Mouse (Mus musculus) embryonic stem cell, embryonic (primary cell): ENCODE data around the gene Hdac4.

Source experiments
- CTCF ChIA-PET, 4 experiments: fragments of 300-600 bp in 2 of 4; fragments of 350-600 bp in 2 of 4; sonication (Branson Sonifier 250); formaldehyde crosslinking; loops; one replicate each; lab custom pipeline; 2022; ENCODE audit warnings: inconsistent platforms in 2 of 4; lab: Charles Lee
- POLR2A ChIA-PET, 4 experiments: fragments of 300-600 bp in 2 of 4; fragments of 350-600 bp in 2 of 4; sonication (Branson Sonifier 250); formaldehyde crosslinking; loops; one replicate each; lab custom pipeline; 2022; ENCODE audit warnings: antibody characterized with exemption in 4 of 4, inconsistent platforms in 1 of 4; lab: Charles Lee

Gene Hdac4

GRCm38 (mm10) chr1:92148527-92148926 is 47.0 kb downstream of the Hdac4 start:
- ChIA-PET CTCF (interaction anchor here in 1 of 4 experiments (0.9 kb wide), 1 partner anchor 10 kb away, joined by 3 read pairs; no protein-coding TSS in a partner anchor), POLR2A (interaction anchor here in 3 of 4 experiments (0.5 to 2.0 kb wide), 4 partner anchors 10 to 29 kb away, joined by 3 to 6 read pairs (median 4); no protein-coding TSS in a partner anchor)

GRCm38 (mm10) chr1:92144868-92145534 is 50.5 kb downstream of the Hdac4 start:
- CTCF ChIA-PET: no interaction called here

GRCm38 (mm10) chr1:92143331-92143895 is 52.1 kb downstream of the Hdac4 start:
- ChIA-PET POLR2A (interaction anchor here in 3 of 4 experiments (0.5 to 1.4 kb wide), 5 partner anchors 8 to 330 kb away, joined by 3 to 4 read pairs (median 3); no protein-coding TSS in a partner anchor), CTCF (interaction anchor here in 1 of 4 experiments (0.7 to 1.1 kb wide), 2 partner anchors 9 to 13 kb away, joined by 3 to 4 read pairs; no protein-coding TSS in a partner anchor)

More at GRCm38 (mm10) chr1:92144868-92145534, 50.5 kb downstream of the Hdac4 start:
- POLR2A ChIA-PET: interaction anchor here in 1 of 4 experiments (1.2 to 1.3 kb wide), 2 partner anchors 12 to 62 kb away, joined by 3 to 5 read pairs; no protein-coding TSS in a partner anchor

GRCm38 (mm10) chr1:92142793-92143192 is 52.7 kb downstream of the Hdac4 start:
- CTCF ChIA-PET: no interaction called here

GRCm38 (mm10) chr1:92139001-92139400 is 56.5 kb downstream of the Hdac4 start:
- POLR2A ChIA-PET: interaction anchor here in 2 of 4 experiments (0.8 to 1.0 kb wide), 2 partner anchors 11 to 39 kb away, joined by 3 to 4 read pairs; no protein-coding TSS in a partner anchor
- CTCF ChIA-PET: interaction anchor here in 1 of 4 experiments (1.0 kb wide), 1 partner anchor 10 kb away, joined by 3 read pairs; no protein-coding TSS in a partner anchor

More at GRCm38 (mm10) chr1:92142793-92143192, 52.7 kb downstream of the Hdac4 start:
- POLR2A ChIA-PET: interaction anchor here in 2 of 4 experiments (0.8 to 1.4 kb wide), 4 partner anchors 8 to 330 kb away, joined by 3 to 4 read pairs (median 3); no protein-coding TSS in a partner anchor

GRCm38 (mm10) chr1:92137136-92137848 is 58.2 kb downstream of the Hdac4 start:
- CTCF ChIA-PET: no interaction called here
- POLR2A ChIA-PET: interaction anchor here in 2 of 4 experiments (1.1 to 1.7 kb wide), 3 partner anchors 10 kb away, joined by 3 to 8 read pairs (median 3); no protein-coding TSS in a partner anchor

GRCm38 (mm10) chr1:92136362-92136761 is 59.1 kb downstream of the Hdac4 start:
- ChIA-PET CTCF (no interaction called here), POLR2A (interaction anchor here in 2 of 4 experiments (1.0 to 1.3 kb wide), 3 partner anchors 9 to 32 kb away, joined by 3 read pairs; no protein-coding TSS in a partner anchor)

- ChIA-PET POLR2A (interaction anchor here in 1 of 4 experiments (0.7 to 1.2 kb wide), 2 partner anchors 14 to 15 kb away, joined by 4 to 5 read pairs; no protein-coding TSS in a partner anchor), CTCF (interaction anchor here in 1 of 4 experiments (0.6 kb wide), 1 partner anchor 10 kb away, joined by 3 read pairs; no protein-coding TSS in a partner anchor)
These were observed 63.3 kb downstream of the Hdac4 start for GRCm38 (mm10) chr1:92132181-92132580.

- ChIA-PET CTCF (no interaction called here), POLR2A (interaction anchor here in 2 of 4 experiments (0.8 to 1.2 kb wide), 2 partner anchors 110 to 170 kb away, joined by 3 to 4 read pairs; no protein-coding TSS in a partner anchor)
These were observed 64.9 kb downstream of the Hdac4 start for GRCm38 (mm10) chr1:92130470-92131100.

- POLR2A ChIA-PET: interaction anchor here in 2 of 4 experiments (0.9 to 1.6 kb wide), 3 partner anchors 17 to 171 kb away, joined by 3 to 4 read pairs (median 4); no protein-coding TSS in a partner anchor
These were observed 65.7 kb downstream of the Hdac4 start for GRCm38 (mm10) chr1:92129751-92130150.

GRCm38 (mm10) chr1:92127785-92128184 is 67.7 kb downstream of the Hdac4 start:
- CTCF ChIA-PET: interaction anchor here in 1 of 4 experiments (0.6 kb wide), 1 partner anchor 567 kb away, joined by 3 read pairs; no protein-coding TSS in a partner anchor
- POLR2A ChIA-PET: interaction anchor here in 3 of 4 experiments (1.0 to 2.3 kb wide), 9 partner anchors 9 to 200 kb away, joined by 3 to 8 read pairs (median 3); no protein-coding TSS in a partner anchor

More at GRCm38 (mm10) chr1:92129751-92130150, 65.7 kb downstream of the Hdac4 start:
- CTCF ChIA-PET: interaction anchor here in 1 of 4 experiments (0.7 kb wide), 1 partner anchor 15 kb away, joined by 3 read pairs; no protein-coding TSS in a partner anchor

GRCm38 (mm10) chr1:92127366-92127765 is 68.1 kb downstream of the Hdac4 start:
- ChIA-PET POLR2A (interaction anchor here in 3 of 4 experiments (1.0 to 2.3 kb wide), 10 partner anchors 9 to 200 kb away, joined by 3 to 8 read pairs (median 4); no protein-coding TSS in a partner anchor), CTCF (interaction anchor here in 1 of 4 experiments (0.6 kb wide), 1 partner anchor 567 kb away, joined by 3 read pairs; no protein-coding TSS in a partner anchor)

GRCm38 (mm10) chr1:92124497-92125201 is 70.8 kb downstream of the Hdac4 start:
- ChIA-PET POLR2A (interaction anchor here in 1 of 4 experiments (1.1 kb wide), 1 partner anchor 11 kb away, joined by 3 read pairs; no protein-coding TSS in a partner anchor), CTCF (interaction anchor here in 1 of 4 experiments (0.5 kb wide), 1 partner anchor 10 kb away, joined by 10 read pairs; no protein-coding TSS in a partner anchor)

- CTCF ChIA-PET: interaction anchor here in 1 of 4 experiments (0.7 kb wide), 1 partner anchor 86 kb away, joined by 4 read pairs; no protein-coding TSS in a partner anchor
- POLR2A ChIA-PET: interaction anchor here in 1 of 4 experiments (1.8 kb wide), 1 partner anchor 12 kb away, joined by 5 read pairs; no protein-coding TSS in a partner anchor
These were observed 76.2 kb downstream of the Hdac4 start for GRCm38 (mm10) chr1:92119303-92119702.

GRCm38 (mm10) chr1:92117597-92117996 is 77.9 kb downstream of the Hdac4 start:
- CTCF ChIA-PET: interaction anchor here in 1 of 4 experiments (1.3 kb wide), 1 partner anchor 243 kb away, joined by 4 read pairs; no protein-coding TSS in a partner anchor
- POLR2A ChIA-PET: interaction anchor here in 2 of 4 experiments (0.7 to 2.1 kb wide), 6 partner anchors 9 to 18 kb away, joined by 4 to 7 read pairs (median 5); no protein-coding TSS in a partner anchor

GRCm38 (mm10) chr1:92116169-92116568 is 79.3 kb downstream of the Hdac4 start:
- CTCF ChIA-PET: interaction anchor here in 1 of 4 experiments (0.6 kb wide), 1 partner anchor 242 kb away, joined by 3 read pairs; no protein-coding TSS in a partner anchor
- POLR2A ChIA-PET: interaction anchor here in 3 of 4 experiments (0.6 to 2.1 kb wide), 3 partner anchors 8 to 11 kb away, joined by 3 to 6 read pairs (median 6); no protein-coding TSS in a partner anchor
